Comparison of ENCODE assay signal across 22 mouse cellular contexts in genomic region chr6:44567366-44567765, GRCm38 (mm10).
DNase-seq lines count a peak whose midpoint lies in the region; ATAC-seq and TF ChIP-seq lines count a peak whose summit lies in the region.
"Had no signal": no experiment of that assay in that cellular context is flagged by ENCODE, and none has a peak within 500 bp of the region (broad histone marks: within the 10 kb centered on the region; RNA-seq: fewer than 3 reads in every experiment).

No protein-coding gene starts in this region.

- H3K4me2 ChIP-seq in kidney, embryonic 14.5 days (replicated peaks; ENCODE audit: low read depth, low read length): no peak overlapping the region
- H3K4me2 ChIP-seq in heart, embryonic 16.5 days (ENCODE audit: low read depth, low read length): no peak overlapping the region
- H3K4me2 ChIP-seq in forebrain, embryonic 14.5 days (ENCODE audit: low read length): no peak overlapping the region
- H3K4me2 ChIP-seq: embryonic facial prominence, embryonic 12.5 days; hindbrain, embryonic 13.5 days; intestine, embryonic 15.5 days had no signal

- no peak for ATAC-seq in kidney, embryonic 14.5 days (ENCODE audit: low FRiP score, low TSS enrichment)
- ATAC-seq in heart, embryonic 16.5 days (replicated peaks; ENCODE audit: extremely low read depth, insufficient read depth, low FRiP score): peak; percentile 91
- ATAC-seq in forebrain, embryonic 14.5 days: no peak
- ATAC-seq: CD4-positive, CD25-positive, alpha-beta regulatory T cell, adult 4 months; forebrain, embryonic 16.5 days; intestine, embryonic 15.5 days had no signal

- WGBS in kidney, embryonic 14.5 days: 79% methylated on average over 2 of the region's 2 CpGs
- WGBS in heart, embryonic 16.5 days: 36% methylated on average over 2 of the region's 2 CpGs
- WGBS in cerebellum, adult 2 months: 53% methylated on average over 2 of the region's 2 CpGs
- WGBS in limb, embryonic 10.5 days: 74% methylated on average over 2 of the region's 2 CpGs
- WGBS in forebrain, embryonic 14.5 days: 79% methylated on average over 2 of the region's 2 CpGs

- H3K36me3 ChIP-seq in kidney, embryonic 14.5 days (ENCODE audit: control insufficient read depth, insufficient read depth, low read length): no peaks in the 10 kb centered on the region
- H3K36me3 ChIP-seq in heart, embryonic 16.5 days (ENCODE audit: control insufficient read depth, insufficient read depth): no peaks in the 10 kb centered on the region
- no peaks in the 10 kb centered on the region for H3K36me3 ChIP-seq in limb, embryonic 10.5 days
- H3K36me3 ChIP-seq in forebrain, embryonic 14.5 days (ENCODE audit: control insufficient read depth, insufficient read depth, low read length): no peaks in the 10 kb centered on the region
- H3K36me3 ChIP-seq: embryonic facial prominence, embryonic 12.5 days; G1E; hindbrain, embryonic 13.5 days; intestine, embryonic 15.5 days had no signal

- H3K9ac ChIP-seq in kidney, embryonic 14.5 days (ENCODE audit: low read depth, low read length): no peak overlapping the region
- no peak overlapping the region for H3K9ac ChIP-seq in heart, embryonic 16.5 days (ENCODE audit: low read length)
- no peak overlapping the region for H3K9ac ChIP-seq in forebrain, embryonic 14.5 days (ENCODE audit: low read length)
- H3K9ac ChIP-seq: embryonic facial prominence, embryonic 12.5 days; hindbrain, embryonic 13.5 days; intestine, embryonic 15.5 days had no signal

- H3K27me3 ChIP-seq in kidney, embryonic 14.5 days (ENCODE audit: control insufficient read depth, insufficient read depth, low read length): no peaks in the 10 kb centered on the region
- no peaks in the 10 kb centered on the region for H3K27me3 ChIP-seq in heart, embryonic 16.5 days (ENCODE audit: control insufficient read depth, insufficient read depth, low read length)
- no peaks in the 10 kb centered on the region for H3K27me3 ChIP-seq in cerebellum, adult 2 months (ENCODE audit: control insufficient read depth, insufficient read depth, low read length)
- H3K27me3 ChIP-seq in limb, embryonic 10.5 days (ENCODE audit: low read depth, poor library complexity, severe bottlenecking): no peaks in the 10 kb centered on the region
- H3K27me3 ChIP-seq in forebrain, embryonic 14.5 days (replicated peaks; ENCODE audit: control insufficient read depth, insufficient read depth, low read length): no peaks in the 10 kb centered on the region
- H3K27me3 ChIP-seq: embryonic facial prominence, embryonic 12.5 days; hindbrain, embryonic 13.5 days; intestine, embryonic 15.5 days had no signal

- TF ChIP-seq POLR2A in cerebellum, adult 2 months (IDR thresholded peaks at IDR 0.05; ENCODE audit: borderline replicate concordance, insufficient read depth, low read length): no peak

- H3K9me3 ChIP-seq in kidney, embryonic 14.5 days (ENCODE audit: control insufficient read depth, low read length): no peaks in the 10 kb centered on the region
- H3K9me3 ChIP-seq in heart, embryonic 16.5 days (replicated peaks; ENCODE audit: control insufficient read depth, low read length): no peaks in the 10 kb centered on the region
- no peaks in the 10 kb centered on the region for H3K9me3 ChIP-seq in limb, embryonic 10.5 days (replicated peaks)
- H3K9me3 ChIP-seq in forebrain, embryonic 14.5 days (replicated peaks; ENCODE audit: control insufficient read depth, low read length): no peaks in the 10 kb centered on the region
- H3K9me3 ChIP-seq: embryonic facial prominence, embryonic 12.5 days; G1E; hindbrain, embryonic 13.5 days; intestine, embryonic 15.5 days had no signal

- H3K4me3 ChIP-seq in kidney, embryonic 14.5 days (ENCODE audit: low read length): no peak overlapping the region
- no peak overlapping the region for H3K4me3 ChIP-seq in heart, embryonic 16.5 days (ENCODE audit: low read length)
- no peak overlapping the region for H3K4me3 ChIP-seq in cerebellum, adult 2 months (replicated peaks; ENCODE audit: insufficient read depth, low read depth, low read length)
- H3K4me3 ChIP-seq in limb, embryonic 10.5 days: no peak overlapping the region
- H3K4me3 ChIP-seq in forebrain, embryonic 14.5 days (ENCODE audit: low read depth, low read length): no peak overlapping the region
- H3K4me3 ChIP-seq: embryonic facial prominence, embryonic 12.5 days; hindbrain, embryonic 13.5 days; intestine, embryonic 15.5 days had no signal

- peak; percentile 27 to 58 for DNase-seq in heart, adult 18-20 months
- DNase-seq in heart, adult 11 months: no peak
- peak; percentile 5 for DNase-seq in kidney, adult 9 months
- no peak for DNase-seq in cerebellum, adult 2 months
- no peak for DNase-seq in limb, embryonic 10.5 days (ENCODE audit: low spot score)
- DNase-seq in forebrain, embryonic 14.5 days (ENCODE audit: low spot score): no peak
- DNase-seq: adrenal gland, adult 8-10 months; adrenal gland, postnatal 36 days; B cell, adult 2 months; cerebellum, adult 11 months; cerebellum, adult 9-10 months; cerebellum, postnatal 25 days; gastrocnemius, postnatal 14 days; kidney, adult 18-20 months had no signal

- no peaks in the 10 kb centered on the region for H3K4me1 ChIP-seq in kidney, embryonic 14.5 days (ENCODE audit: control insufficient read depth, insufficient read depth, low read length)
- peaks cover 5% of the 10 kb centered on the region for H3K4me1 ChIP-seq in heart, embryonic 16.5 days (ENCODE audit: control insufficient read depth, insufficient read depth, low read length)
- no peaks in the 10 kb centered on the region for H3K4me1 ChIP-seq in cerebellum, adult 2 months (ENCODE audit: control insufficient read depth, insufficient read depth, low read length)
- H3K4me1 ChIP-seq in limb, embryonic 10.5 days: no peaks in the 10 kb centered on the region
- no peaks in the 10 kb centered on the region for H3K4me1 ChIP-seq in forebrain, embryonic 14.5 days (ENCODE audit: control insufficient read depth, insufficient read depth, low read length)
- H3K4me1 ChIP-seq: embryonic facial prominence, embryonic 12.5 days; hindbrain, embryonic 13.5 days; intestine, embryonic 15.5 days had no signal

- TF ChIP-seq CTCF in cerebellum, adult 2 months (IDR thresholded peaks at IDR 0.05; ENCODE audit: borderline replicate concordance, insufficient read depth, low read depth, low read length): no peak

- no peak overlapping the region for H3K27ac ChIP-seq in kidney, embryonic 14.5 days (ENCODE audit: low read depth, low read length)
- H3K27ac ChIP-seq in heart, embryonic 16.5 days (ENCODE audit: low read length): peak overlapping the region; percentile 61
- no peak overlapping the region for H3K27ac ChIP-seq in cerebellum, adult 2 months (ENCODE audit: insufficient read depth, low read length)
- H3K27ac ChIP-seq in limb, embryonic 10.5 days: no peak overlapping the region
- H3K27ac ChIP-seq in forebrain, embryonic 14.5 days (ENCODE audit: low read depth, low read length): no peak overlapping the region
- H3K27ac ChIP-seq: embryonic facial prominence, embryonic 12.5 days; hindbrain, embryonic 13.5 days; intestine, embryonic 15.5 days had no signal

Comparison
In these comparisons a context has a peak if more than half of its experiments do, and no peak if none do; other contexts are left out.
1. DNase-seq: peak in heart, adult 18-20 months (2 of 2) and kidney, adult 9 months (single experiment); none in heart, adult 11 months (single experiment), cerebellum, adult 2 months (0 of 2), limb, embryonic 10.5 days (single experiment) and forebrain, embryonic 14.5 days (single experiment).